Mouse (Mus musculus) CH12.LX (cell line): ENCODE measurements around the gene Aldh3a1. TPM values are rescaled to one million over a fixed set of nuclear protein-coding genes. Genes with fewer than 3 reads are reported as not detected.

ENCODE experiments used
- SIN3A ChIP-seq: IDR thresholded peaks from 2 replicates; pipeline ENCODE4 v1.6.1; 2012; ENCODE audit warnings: low read length, improper control_type of control experiment, inconsistent platforms
- polyA plus RNA-seq: library from polyadenylated mRNA; unstranded; fragments of >175 nt; gene quantifications from 2 replicates; pipeline ENCODE4 v1.2.1, GENCODE M21; 2012; ENCODE audit warnings: low read depth; ENCODE audit not compliant: insufficient read length
- total RNA-seq, 2 experiments: library from RNA; depleted of rRNA; stranded (reverse); fragments of 300-350 nt in 1 of 2; fragments of >200 nt in 1 of 2; gene quantifications; 2 replicates each; pipeline ENCODE4 v1.2.3; 2012 to 2014

Gene Aldh3a1
- total and polyA plus RNA-seq, 3 experiments = 0.12 to 0.25 (median 0.13) TPM

DNA sequence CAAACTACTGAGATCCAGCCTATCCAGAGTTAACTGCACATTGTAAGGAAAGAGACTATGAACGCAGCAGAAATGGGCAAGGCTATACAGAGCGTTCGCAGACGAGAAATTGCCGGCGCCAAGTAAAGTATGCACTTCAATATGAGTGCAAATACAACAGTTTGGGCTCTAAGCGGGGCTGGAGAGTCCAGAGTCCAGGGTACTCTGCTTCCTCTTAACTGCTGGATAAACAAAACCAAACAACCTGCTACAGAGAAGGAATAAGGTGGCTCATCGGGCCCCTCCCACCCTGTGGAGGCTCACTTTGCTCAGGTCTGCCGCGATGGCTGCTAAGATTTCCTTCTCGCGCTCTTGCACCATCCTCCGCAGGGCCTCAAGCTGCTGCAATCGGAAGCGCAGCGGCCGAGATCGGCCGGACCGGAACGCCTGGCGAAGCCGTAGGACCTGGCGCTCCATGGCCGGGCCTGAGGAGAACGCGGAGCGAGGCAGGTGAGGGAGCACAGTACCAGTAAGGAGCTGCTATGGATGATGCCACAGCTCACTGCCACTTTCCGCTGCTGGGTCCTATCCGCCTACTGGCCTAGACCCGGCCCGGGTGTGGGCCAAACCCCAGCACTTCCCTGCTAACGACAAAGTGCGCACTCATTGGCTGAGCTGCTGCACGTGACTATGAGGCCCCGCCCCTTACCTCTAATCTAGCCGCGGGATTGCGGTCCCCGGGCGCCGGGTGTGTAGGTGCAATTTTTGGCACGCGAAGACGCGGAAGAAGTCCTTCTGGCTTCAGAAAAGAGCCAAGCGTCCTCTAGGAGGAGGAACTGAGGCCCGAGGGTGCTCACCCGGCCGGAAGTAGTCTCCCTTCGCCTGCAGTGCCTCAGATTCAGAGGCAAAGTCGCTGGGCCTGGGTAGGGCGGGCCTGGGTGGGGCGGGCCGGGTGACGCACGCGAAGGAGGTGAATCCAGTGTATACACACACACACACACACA lies 59.5 kb downstream of the Aldh3a1 start, which contains the start of gene Aldh3a2 (continued):
- TF ChIP-seq SIN3A = peak; percentile 95

Other genes with a start within 250 kb of the Aldh3a1 start
- gene Kcnj12, start 185.0 kb upstream of the Aldh3a1 start, total RNA-seq (2012; rRNA removed) = not detected in 2 replicates
- not detected in 2 replicates for gene Kcnj12, start 185.0 kb upstream of the Aldh3a1 start, total RNA-seq (2014; rRNA removed)
- gene Kcnj12, start 185.0 kb upstream of the Aldh3a1 start, polyA plus RNA-seq = not detected in 2 replicates
- 260 and 365 TPM in 2 replicates for gene Tnfrsf13b, start 80.8 kb upstream of the Aldh3a1 start, total RNA-seq (2012; rRNA removed)
- gene Tnfrsf13b, start 80.8 kb upstream of the Aldh3a1 start, total RNA-seq (2014; rRNA removed) = 338 and 355 TPM in 2 replicates
- gene Tnfrsf13b, start 80.8 kb upstream of the Aldh3a1 start, polyA plus RNA-seq = 299 and 356 TPM in 2 replicates
- gene Usp22, start 32.5 kb upstream of the Aldh3a1 start, total RNA-seq (2012; rRNA removed) = 56.7 and 65.3 TPM in 2 replicates
- gene Usp22, start 32.5 kb upstream of the Aldh3a1 start, total RNA-seq (2014; rRNA removed) = 51.9 and 54.7 TPM in 2 replicates
- gene Usp22, start 32.5 kb upstream of the Aldh3a1 start, polyA plus RNA-seq = 38.9 and 48.1 TPM in 2 replicates
- gene Aldh3a2, start 59.9 kb downstream of the Aldh3a1 start, total RNA-seq (2012; rRNA removed) = 25.1 and 26.3 TPM in 2 replicates
- gene Aldh3a2, start 59.9 kb downstream of the Aldh3a1 start, total RNA-seq (2014; rRNA removed) = 18.5 and 19.5 TPM in 2 replicates
- 28.4 and 29.8 TPM in 2 replicates for gene Aldh3a2, start 59.9 kb downstream of the Aldh3a1 start, polyA plus RNA-seq
- 0.38 and 0.68 TPM in 2 replicates for gene Slc47a2, start 135.3 kb downstream of the Aldh3a1 start, total RNA-seq (2012; rRNA removed)
- gene Slc47a2, start 135.3 kb downstream of the Aldh3a1 start, total RNA-seq (2014; rRNA removed) = 0.08 and 0.24 TPM in 2 replicates
- gene Slc47a2, start 135.3 kb downstream of the Aldh3a1 start, polyA plus RNA-seq = 0.37 and 0.39 TPM in 2 replicates
- 31.4 and 46.4 TPM in 2 replicates for gene Slc47a1, start 170.8 kb downstream of the Aldh3a1 start, total RNA-seq (2012; rRNA removed)
- gene Slc47a1, start 170.8 kb downstream of the Aldh3a1 start, total RNA-seq (2014; rRNA removed) = 24.3 and 26.2 TPM in 2 replicates
- 29.3 and 30.3 TPM in 2 replicates for gene Slc47a1, start 170.8 kb downstream of the Aldh3a1 start, polyA plus RNA-seq
- gene Rnf112, start 246.6 kb downstream of the Aldh3a1 start, total RNA-seq (2012; rRNA removed) = not detected in 2 replicates
- gene Rnf112, start 246.6 kb downstream of the Aldh3a1 start, total RNA-seq (2014; rRNA removed) = not detected in 2 replicates
- gene Rnf112, start 246.6 kb downstream of the Aldh3a1 start, polyA plus RNA-seq = not detected in 2 replicates